Mouse (Mus musculus): ENCODE results near the gene Hsp90ab1.

Gene Hsp90ab1

GRCm38 (mm10) chr17:45559732-45560525, 13.1 kb downstream of the Hsp90ab1 start:
- DNase-seq (ENCODE audit: inconsistent age in 2 of 2, low spot score in 1 of 2), result peak in 1 of 2 experiments; percentile 26

GRCm38 (mm10) chr17:45557998-45558862, 14.8 kb downstream of the Hsp90ab1 start:
- DNase-seq (ENCODE audit: inconsistent age in 2 of 2, low spot score in 1 of 2), result peak; percentile 29 to 43

- peak in 1 of 2 experiments; percentile 15 for DNase-seq (ENCODE audit: inconsistent age in 2 of 2, low spot score in 1 of 2)
Observed at GRCm38 (mm10) chr17:45557246-45557824, 15.7 kb downstream of the Hsp90ab1 start.

- peak in 1 of 2 experiments; percentile 44 for DNase-seq (ENCODE audit: inconsistent age in 2 of 2, low spot score in 1 of 2)
Observed at GRCm38 (mm10) chr17:45556514-45557245, 16.4 kb downstream of the Hsp90ab1 start.

- no peak for DNase-seq (ENCODE audit: inconsistent age in 2 of 2, low spot score in 1 of 2)
Observed at GRCm38 (mm10) chr17:45556107-45556489, 17.0 kb downstream of the Hsp90ab1 start.

GRCm38 (mm10) chr17:45555452-45556106, 17.5 kb downstream of the Hsp90ab1 start, which contains the start of gene Nfkbie:
Gene Nfkbie, plus strand, starts transcription at chr17:45555703.
- peak; percentile 97 to 99 for DNase-seq (ENCODE audit: inconsistent age in 2 of 2, low spot score in 1 of 2)

- peak in 1 of 2 experiments; percentile 27 for DNase-seq (ENCODE audit: inconsistent age in 2 of 2, low spot score in 1 of 2)
Observed at GRCm38 (mm10) chr17:45554420-45554819, 18.7 kb downstream of the Hsp90ab1 start.

GRCm38 (mm10) chr17:45553065-45553464, 20.0 kb downstream of the Hsp90ab1 start:
- DNase-seq (ENCODE audit: inconsistent age in 2 of 2, low spot score in 1 of 2), result peak in 1 of 2 experiments; percentile 27

- DNase-seq (ENCODE audit: inconsistent age in 2 of 2, low spot score in 1 of 2), result peak; percentile 79 to 92
Observed at GRCm38 (mm10) chr17:45551816-45552451, 21.1 kb downstream of the Hsp90ab1 start.

GRCm38 (mm10) chr17:45551249-45551796, 21.7 kb downstream of the Hsp90ab1 start:
- no peak for DNase-seq (ENCODE audit: inconsistent age in 2 of 2, low spot score in 1 of 2)

GRCm38 (mm10) chr17:45550253-45550652, 22.8 kb downstream of the Hsp90ab1 start:
- DNase-seq (ENCODE audit: inconsistent age in 2 of 2, low spot score in 1 of 2), result no peak

GRCm38 (mm10) chr17:45549617-45550181, 23.4 kb downstream of the Hsp90ab1 start, which contains the start of gene Tmem151b:
Gene Tmem151b, minus strand, starts transcription at chr17:45549677.
- DNase-seq (ENCODE audit: inconsistent age in 2 of 2, low spot score in 1 of 2), result peak in 1 of 2 experiments; percentile 44

- DNase-seq (ENCODE audit: inconsistent age in 2 of 2, low spot score in 1 of 2), result peak; percentile 17 to 23
Observed at GRCm38 (mm10) chr17:45548541-45549512, 24.2 kb downstream of the Hsp90ab1 start.

GRCm38 (mm10) chr17:45547461-45548190, 25.4 kb downstream of the Hsp90ab1 start:
- no peak for DNase-seq (ENCODE audit: inconsistent age in 2 of 2, low spot score in 1 of 2)

- DNase-seq (ENCODE audit: inconsistent age in 2 of 2, low spot score in 1 of 2), result no peak
Observed at GRCm38 (mm10) chr17:45546941-45547340, 26.1 kb downstream of the Hsp90ab1 start.

GRCm38 (mm10) chr17:45545278-45545961, 27.7 kb downstream of the Hsp90ab1 start:
- peak in 1 of 2 experiments; percentile 35 for DNase-seq (ENCODE audit: inconsistent age in 2 of 2, low spot score in 1 of 2)

Measured in adrenal gland, adult (tissue).